8 mouse cellular contexts compared by ENCODE assay signal in the genomic region with DNA sequence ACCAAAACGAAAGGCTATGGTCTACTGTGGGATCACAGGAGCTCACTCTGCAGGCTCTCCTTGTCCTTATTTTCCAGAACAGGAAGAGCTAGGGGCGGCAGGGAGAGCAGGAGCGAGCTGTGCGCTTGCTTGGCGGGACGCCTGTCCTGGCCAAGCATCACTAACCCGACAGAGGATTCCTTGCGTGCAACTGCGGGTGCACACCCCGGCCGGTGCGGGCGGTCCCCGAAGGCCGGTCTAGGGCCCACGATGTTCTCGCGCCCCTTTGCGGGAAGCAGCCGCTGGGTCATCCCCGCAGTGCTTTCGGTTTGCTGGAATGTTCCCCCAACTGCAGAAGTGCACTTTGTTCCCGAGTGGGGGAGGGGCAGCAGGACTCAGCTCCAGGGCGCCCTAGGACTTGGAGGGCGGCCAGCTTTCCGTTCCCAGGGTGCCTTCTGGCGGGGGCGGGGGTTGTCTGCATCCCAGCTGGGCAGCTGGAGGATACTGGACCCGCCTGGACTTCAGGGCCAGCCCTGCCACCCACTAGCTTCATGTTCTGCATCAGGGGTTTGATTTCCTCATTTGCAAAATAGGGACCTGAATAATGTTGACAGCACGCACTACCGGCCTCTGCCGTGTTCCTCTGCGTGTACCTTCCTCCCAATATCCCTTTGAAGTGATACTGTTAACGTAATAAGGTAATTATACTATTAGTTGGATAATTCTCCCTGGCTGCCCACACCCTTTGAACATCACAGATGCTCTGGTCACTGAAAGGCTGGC. TPM values are rescaled to one million over a fixed set of nuclear protein-coding genes. Genes with fewer than 3 reads are reported as not detected.
DNase-seq lines count a peak whose midpoint lies in the region; ATAC-seq and TF ChIP-seq lines count a peak whose summit lies in the region.

No protein-coding gene starts in this region.

- peak overlapping the region; percentile 88 for H3K27ac ChIP-seq in intestine, postnatal 0 days (ENCODE audit: low read depth, low read length)

- TF ChIP-seq CTCF in intestine, postnatal 0 days (IDR thresholded peaks at IDR 0.05; ENCODE audit: low read depth), result peak; percentile 53

- peak overlapping the region; percentile 54 for H3K9ac ChIP-seq in intestine, postnatal 0 days (ENCODE audit: low read depth, low read length)

- H3K36me3 ChIP-seq in intestine, postnatal 0 days (ENCODE audit: control insufficient read depth, insufficient read depth), result no peaks in the 10 kb centered on the region
- no peaks in the 10 kb centered on the region for H3K36me3 ChIP-seq in megakaryocyte, embryonic 14.5 days (replicated peaks; ENCODE audit: low read length)

- H3K4me1 ChIP-seq in intestine, postnatal 0 days (replicated peaks; ENCODE audit: control insufficient read depth, insufficient read depth, low read length), result peaks cover 4% of the 10 kb centered on the region; the same call in 1 of the 2 replicates
- peaks cover 15% of the 10 kb centered on the region for H3K4me1 ChIP-seq in megakaryocyte, embryonic 14.5 days

- H3K9me3 ChIP-seq in intestine, postnatal 0 days (ENCODE audit: control insufficient read depth), result no peaks in the 10 kb centered on the region
- peaks cover 41% of the 10 kb centered on the region for H3K9me3 ChIP-seq in megakaryocyte, embryonic 14.5 days

- no peaks in the 10 kb centered on the region for H3K27me3 ChIP-seq in intestine, postnatal 0 days (replicated peaks; ENCODE audit: control insufficient read depth, insufficient read depth, low read length)
- H3K27me3 ChIP-seq in megakaryocyte, embryonic 14.5 days (replicated peaks), result peaks cover 35% of the 10 kb centered on the region

- WGBS in intestine, postnatal 0 days, result under 1% methylated on average over 34 of the region's 34 CpGs

- peak overlapping the region; percentile 67 for H3K4me2 ChIP-seq in intestine, postnatal 0 days (replicated peaks; ENCODE audit: low read depth)

- ATAC-seq in intestine, postnatal 0 days, result peak; percentile 85

- H3K4me3 ChIP-seq in intestine, postnatal 0 days (ENCODE audit: low read depth, low read length), result peak overlapping the region; percentile 55
- peak overlapping the region; percentile 91 for H3K4me3 ChIP-seq in megakaryocyte, embryonic 14.5 days (replicated peaks)

- DNase-seq in adrenal gland, postnatal 25 days, result peak; percentile 91
- peak; percentile 67 for DNase-seq in embryo, embryonic 11.5 days (ENCODE audit: low read depth, low spot score)
- DNase-seq in gastrocnemius, postnatal 4 days (ENCODE audit: low spot score in 2 of 2), result peak; percentile 90 to 96
- peak; percentile 89 to 94 for DNase-seq in left cerebral cortex, postnatal 14 days (ENCODE audit: low spot score in 2 of 2)
- peak; percentile 94 to 95 for DNase-seq in right cerebral cortex, postnatal 10 days (ENCODE audit: low spot score in 2 of 2)
- no peak for DNase-seq in c-Kit-positive CD71-positive TER-119-positive erythroid progenitor cells, embryonic 14.5 days (ENCODE audit: low spot score)

- intact Hi-C loops in left cerebral cortex, postnatal 14 days (cut with DNase I), result no loop called here

RNA-seq across cellular contexts. Expression of a gene that starts 39.6 kb away (rescaled TPM):
- total RNA-seq in adrenal gland, postnatal 25 days (2021), result 0.12 TPM in 1 of 2 replicates, not detected in the other
- under 1 TPM; 0.13 to 0.15 TPM for total RNA-seq in gastrocnemius, postnatal 4 days (2021)
- not detected in 2 replicates for polyA plus RNA-seq in intestine, postnatal 0 days (2015; fragmentation: Nextera tagmentation; extraction: Ambion mirVana)
- total RNA-seq in left cerebral cortex, postnatal 14 days (2021), result under 1 TPM; 0.15 TPM
- polyA plus RNA-seq in megakaryocyte, embryonic 14.5 days (2012; ENCODE audit: insufficient read depth, low replicate concordance), result 0.13 TPM in 1 of 2 replicates, not detected in the other
